27 mouse cellular contexts compared by ENCODE assay signal in the genomic region with DNA sequence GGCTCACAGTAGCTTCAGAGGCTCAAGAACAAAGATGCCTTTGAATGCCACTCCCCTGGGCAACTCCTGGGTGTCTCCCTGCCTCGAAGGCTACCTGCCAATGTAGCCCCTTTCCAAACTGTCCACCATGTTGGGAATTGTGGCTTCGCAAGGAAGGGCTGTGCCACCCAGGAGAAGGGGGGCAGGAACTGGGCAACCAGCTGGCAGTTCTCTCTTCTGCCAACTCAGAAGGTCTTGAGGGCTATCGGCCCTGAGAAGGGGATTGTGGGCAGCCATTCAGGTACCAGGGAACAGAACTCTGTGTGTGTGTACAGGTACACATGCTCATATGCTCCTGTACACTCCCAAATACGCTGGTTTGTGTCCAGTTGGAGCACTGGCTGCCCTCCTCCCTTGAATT. TPM values are rescaled to one million over a fixed set of nuclear protein-coding genes. Genes with fewer than 3 reads are reported as not detected.
DNase-seq lines count a peak whose midpoint lies in the region; ATAC-seq lines count a peak whose summit lies in the region.
"Had no signal": no experiment of that assay in that cellular context is flagged by ENCODE, and none has a peak within 500 bp of the region (broad histone marks: within the 10 kb centered on the region; RNA-seq: fewer than 3 reads in every experiment).

No protein-coding gene starts in this region.

- H3K4me1 ChIP-seq in forebrain, embryonic 16.5 days (replicated peaks; ENCODE audit: control insufficient read depth, insufficient read depth, low read length): peaks cover 32% of the 10 kb centered on the region
- H3K4me1 ChIP-seq in forebrain, embryonic 11.5 days (replicated peaks; ENCODE audit: control insufficient read depth, insufficient read depth, low read length): peaks cover 3% of the 10 kb centered on the region; the same call in 1 of the 2 replicates
- H3K4me1 ChIP-seq in megakaryocyte, embryonic 14.5 days: peaks cover 46% of the 10 kb centered on the region

- ATAC-seq in forebrain, embryonic 16.5 days: no peak
- ATAC-seq in forebrain, embryonic 11.5 days (replicated peaks; ENCODE audit: low FRiP score): no peak
- ATAC-seq in megakaryocyte, adult 5-6 weeks (ENCODE audit: poor library complexity, severe bottlenecking): no peak
- ATAC-seq: hindbrain, embryonic 16.5 days; intestine, embryonic 15.5 days; Patski had no signal

- no peaks in the 10 kb centered on the region for H3K9me3 ChIP-seq in forebrain, embryonic 16.5 days (ENCODE audit: control insufficient read depth, low read length)
- H3K9me3 ChIP-seq in forebrain, embryonic 11.5 days (ENCODE audit: control insufficient read depth, low read length): no peaks in the 10 kb centered on the region
- H3K9me3 ChIP-seq in megakaryocyte, embryonic 14.5 days: no peaks in the 10 kb centered on the region
- H3K9me3 ChIP-seq: embryonic facial prominence, embryonic 12.5 days; embryonic facial prominence, embryonic 15.5 days; forebrain, embryonic 12.5 days; G1E; heart, embryonic 12.5 days; heart, embryonic 15.5 days; intestine, embryonic 15.5 days had no signal

- H3K4me3 ChIP-seq in forebrain, embryonic 16.5 days (replicated peaks; ENCODE audit: low read length): no peak overlapping the region
- no peak overlapping the region for H3K4me3 ChIP-seq in forebrain, embryonic 11.5 days (ENCODE audit: low read depth, low read length)
- H3K4me3 ChIP-seq in megakaryocyte, embryonic 14.5 days (replicated peaks): peak overlapping the region; percentile 4
- H3K4me3 ChIP-seq: embryonic facial prominence, embryonic 12.5 days; embryonic facial prominence, embryonic 15.5 days; forebrain, embryonic 12.5 days; gastrocnemius, adult 2 months; heart, embryonic 12.5 days; heart, embryonic 15.5 days; intestine, embryonic 15.5 days had no signal

- no peak overlapping the region for H3K27ac ChIP-seq in forebrain, embryonic 16.5 days (ENCODE audit: low read length)
- H3K27ac ChIP-seq in forebrain, embryonic 11.5 days (ENCODE audit: low read depth, low read length): no peak overlapping the region
- H3K27ac ChIP-seq: embryonic facial prominence, embryonic 12.5 days; embryonic facial prominence, embryonic 15.5 days; forebrain, embryonic 12.5 days; gastrocnemius, adult 2 months; heart, embryonic 15.5 days; intestine, embryonic 15.5 days had no signal

- DNase-seq in cerebellum, postnatal 14 days: peak; percentile 39 to 41
- no peak for DNase-seq in cerebellum, adult 11-12 months
- no peak for DNase-seq in forebrain, embryonic 11.5 days (ENCODE audit: low spot score)
- DNase-seq: adrenal gland, postnatal 10 days; adrenal gland, postnatal 36 days; B cell, adult 2 months; cerebellum, adult 2 months; cerebellum, adult 9-11 months; gastrocnemius, adult 2 months; gastrocnemius, postnatal 14 days; heart, adult 18-20 months; heart, postnatal 10 days; heart, postnatal 36 days; kidney, adult 11 months; kidney, adult 8-10 months had no signal

- H3K4me2 ChIP-seq in forebrain, embryonic 16.5 days (ENCODE audit: low read length): peak overlapping the region; percentile 9; the same call in 1 of the 2 replicates
- no peak overlapping the region for H3K4me2 ChIP-seq in forebrain, embryonic 11.5 days (ENCODE audit: low read depth, low read length, severe bottlenecking)
- H3K4me2 ChIP-seq: embryonic facial prominence, embryonic 12.5 days; embryonic facial prominence, embryonic 15.5 days; forebrain, embryonic 12.5 days; heart, embryonic 12.5 days; heart, embryonic 15.5 days; intestine, embryonic 15.5 days had no signal

- no peaks in the 10 kb centered on the region for H3K36me3 ChIP-seq in forebrain, embryonic 16.5 days (ENCODE audit: control insufficient read depth, insufficient read depth)
- no peaks in the 10 kb centered on the region for H3K36me3 ChIP-seq in forebrain, embryonic 11.5 days (ENCODE audit: control insufficient read depth, insufficient read depth, low read length)
- H3K36me3 ChIP-seq in megakaryocyte, embryonic 14.5 days (replicated peaks; ENCODE audit: low read length): no peaks in the 10 kb centered on the region
- H3K36me3 ChIP-seq: embryonic facial prominence, embryonic 12.5 days; embryonic facial prominence, embryonic 15.5 days; forebrain, embryonic 12.5 days; G1E; heart, embryonic 12.5 days; heart, embryonic 15.5 days; intestine, embryonic 15.5 days had no signal

- 0 out of 2 replicates have a peak, but pooled peaks cover 4% of the 10 kb centered on the region for H3K27me3 ChIP-seq in forebrain, embryonic 16.5 days (replicated peaks; ENCODE audit: control insufficient read depth, insufficient read depth, low read length)
- peaks cover 2% of the 10 kb centered on the region; the same call in 1 of the 2 replicates for H3K27me3 ChIP-seq in forebrain, embryonic 11.5 days (ENCODE audit: control insufficient read depth, insufficient read depth, low read length)
- H3K27me3 ChIP-seq in megakaryocyte, embryonic 14.5 days (replicated peaks): peaks cover 80% of the 10 kb centered on the region

- H3K9ac ChIP-seq in forebrain, embryonic 16.5 days (replicated peaks; ENCODE audit: low read depth, low read length): no peak overlapping the region
- H3K9ac ChIP-seq in forebrain, embryonic 11.5 days (ENCODE audit: low read length): no peak overlapping the region
- H3K9ac ChIP-seq: embryonic facial prominence, embryonic 12.5 days; embryonic facial prominence, embryonic 15.5 days; forebrain, embryonic 12.5 days; heart, embryonic 12.5 days; heart, embryonic 15.5 days; intestine, embryonic 15.5 days had no signal

- 72% methylated on average over 4 of the region's 4 CpGs for WGBS in forebrain, embryonic 16.5 days
- WGBS in forebrain, embryonic 11.5 days: 94% methylated on average over 4 of the region's 4 CpGs

RNA-seq across cellular contexts. Expression of a gene that starts 2.7 kb away (rescaled TPM):
- 163 and 168 TPM in 2 replicates for polyA plus RNA-seq in forebrain, embryonic 16.5 days (2015; fragmentation: Nextera tagmentation; extraction: Ambion mirVana)
- 18.5 and 20.0 TPM in 2 replicates for polyA plus RNA-seq in forebrain, embryonic 11.5 days (2014; fragmentation: Nextera tagmentation; extraction: Ambion mirVana)
- 0.16 TPM in 1 of 2 replicates, not detected in the other for polyA plus RNA-seq in megakaryocyte, embryonic 14.5 days (2012; ENCODE audit: insufficient read depth, low replicate concordance)
- total RNA-seq in megakaryocyte, adult 5-6 weeks (2015): 0.22 and 0.59 TPM in 2 replicates
- 0.37 and 2.4 TPM in 2 replicates for total RNA-seq in megakaryocyte, adult 5-6 weeks (2017)

Comparison
In these comparisons a context has a peak if more than half of its experiments do, and no peak if none do; other contexts are left out.
1. DNase-seq: peak in cerebellum, postnatal 14 days (2 of 2); none in cerebellum, adult 11-12 months (single experiment) and forebrain, embryonic 11.5 days (single experiment).
2. RNA of a gene that starts 2.7 kb away (polyA plus RNA-seq): 163 to 168 TPM in forebrain, embryonic 16.5 days and 18.5 to 20.0 TPM in forebrain, embryonic 11.5 days; 0.16 TPM in megakaryocyte, embryonic 14.5 days; every median in the first group is over 10 times any median in the second.